Mouse (Mus musculus): ENCODE measurements around the gene Slc38a10. TPM values are rescaled to one million over a fixed set of nuclear protein-coding genes. Genes with fewer than 3 reads are reported as not detected.

Slc38a10 gene
- polyA plus RNA-seq, 1 experiment: 44.0 TPM

DNA sequence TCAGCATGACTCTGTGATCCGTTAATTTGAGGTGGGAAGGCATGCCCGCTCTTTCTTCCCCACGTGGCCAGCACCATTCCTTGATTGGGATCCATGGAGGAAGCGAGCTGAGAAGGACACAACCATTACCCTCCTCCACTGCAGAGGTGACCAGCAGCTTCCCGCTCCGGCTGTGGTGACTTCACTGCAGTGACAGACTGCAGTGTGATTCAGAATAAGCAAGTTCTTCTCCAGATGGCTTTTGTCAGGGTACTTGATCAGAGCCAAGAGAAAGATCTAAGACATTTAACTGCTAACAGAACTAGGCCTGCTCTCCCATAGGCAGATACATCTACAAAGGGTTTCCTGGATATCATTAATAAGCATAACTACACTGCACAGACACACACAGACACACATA is 70.9 kb downstream of the Slc38a10 start:
- no peak overlapping the region for H3K9ac ChIP-seq (ENCODE audit: low read depth, poor library complexity, severe bottlenecking)
- H3K9me3 ChIP-seq (replicated peaks; ENCODE audit: control insufficient read depth, insufficient read depth, low read length, poor library complexity, severe bottlenecking): 0 out of 2 replicates have a peak, but pooled peaks cover 3% of the 10 kb centered on the region
- no peak overlapping the region for H3K27ac ChIP-seq (ENCODE audit: insufficient read depth, low read length)
- H3K4me1 ChIP-seq (ENCODE audit: control insufficient read depth, insufficient read depth, low read length): no peaks in the 10 kb centered on the region
- no peak for TF ChIP-seq POLR2A (IDR thresholded peaks at IDR 0.05; ENCODE audit: insufficient read depth, low read length)
- TF ChIP-seq CTCF (IDR thresholded peaks at IDR 0.05; ENCODE audit: low read depth, low read length): no peak
- TF ChIP-seq EP300 (IDR thresholded peaks at IDR 0.05; ENCODE audit: insufficient read depth, low read depth, low read length): no peak
- H3K4me3 ChIP-seq (ENCODE audit: low read depth, low read length): no peak overlapping the region
- no peaks in the 10 kb centered on the region; the same call in 1 of the 2 replicates for H3K36me3 ChIP-seq (ENCODE audit: control insufficient read depth, insufficient read depth, low read length, poor library complexity, severe bottlenecking)
- H3K27me3 ChIP-seq (ENCODE audit: control insufficient read depth, insufficient read depth, low read length, poor library complexity, severe bottlenecking): no peaks in the 10 kb centered on the region

- H3K4me1 ChIP-seq (ENCODE audit: control insufficient read depth, insufficient read depth, low read length): no peaks in the 10 kb centered on the region
- TF ChIP-seq POLR2A (IDR thresholded peaks at IDR 0.05; ENCODE audit: insufficient read depth, low read length) (no peak), EP300 (IDR thresholded peaks at IDR 0.05; ENCODE audit: insufficient read depth, low read depth, low read length) (no peak), CTCF (IDR thresholded peaks at IDR 0.05; ENCODE audit: low read depth, low read length) (no peak)
- H3K4me3 ChIP-seq (ENCODE audit: low read depth, low read length): no peak overlapping the region
- H3K9me3 ChIP-seq (replicated peaks; ENCODE audit: control insufficient read depth, insufficient read depth, low read length, poor library complexity, severe bottlenecking): 0 out of 2 replicates have a peak, but pooled peaks cover 3% of the 10 kb centered on the region
- H3K27ac ChIP-seq (ENCODE audit: insufficient read depth, low read length): no peak overlapping the region
- H3K27me3 ChIP-seq (ENCODE audit: control insufficient read depth, insufficient read depth, low read length, poor library complexity, severe bottlenecking): no peaks in the 10 kb centered on the region
- 0 out of 2 replicates have a peak, but pooled peaks cover 2% of the 10 kb centered on the region for H3K36me3 ChIP-seq (ENCODE audit: control insufficient read depth, insufficient read depth, low read length, poor library complexity, severe bottlenecking)
- H3K9ac ChIP-seq (ENCODE audit: low read depth, poor library complexity, severe bottlenecking): no peak overlapping the region
These were observed 75.0 kb downstream of the Slc38a10 start for GRCm38 (mm10) chr11:120076191-120076590.

DNA sequence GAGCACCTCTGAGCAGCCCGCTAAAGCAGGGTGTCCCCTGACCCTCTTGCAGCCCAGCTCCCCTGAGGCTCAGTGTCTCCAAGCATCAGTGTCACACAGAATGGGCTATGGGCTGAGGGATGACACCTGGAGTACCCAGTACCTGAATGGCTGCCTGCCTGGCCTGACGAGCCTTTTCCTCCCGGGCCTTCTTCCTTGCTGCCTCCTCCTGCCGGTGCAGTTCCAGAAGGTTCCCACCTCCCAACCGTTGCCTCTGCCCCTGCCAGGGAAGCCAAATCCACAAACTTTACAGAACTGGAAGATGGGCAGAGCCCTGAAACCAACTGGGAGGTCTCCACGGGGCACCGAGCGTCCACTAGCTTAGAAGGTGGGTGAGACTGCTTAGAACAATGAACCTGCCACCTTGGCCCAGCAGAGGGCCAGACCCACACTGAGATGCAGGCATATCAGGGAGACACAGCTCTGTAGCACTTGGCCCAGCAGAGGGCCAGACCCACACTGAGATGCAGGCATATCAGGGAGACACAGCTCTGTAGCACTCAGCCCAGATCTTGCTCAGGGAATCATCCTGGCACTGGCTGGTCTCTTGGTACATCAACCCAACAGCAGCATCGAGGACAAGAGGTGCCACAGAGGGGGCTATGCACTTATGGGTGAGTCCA is 78.0 kb downstream of the Slc38a10 start:
- no peak overlapping the region for H3K4me3 ChIP-seq (ENCODE audit: low read depth, low read length)
- H3K4me1 ChIP-seq (ENCODE audit: control insufficient read depth, insufficient read depth, low read length): peaks cover 3% of the 10 kb centered on the region

GRCm38 (mm10) chr11:120071731-120072320 is 79.3 kb downstream of the Slc38a10 start:
- no peaks in the 10 kb centered on the region for H3K9me3 ChIP-seq (replicated peaks; ENCODE audit: control insufficient read depth, insufficient read depth, low read length, poor library complexity, severe bottlenecking)
- 0 out of 2 replicates have a peak overlapping the region, but pooled peaks have one; percentile 7 for H3K27ac ChIP-seq (ENCODE audit: insufficient read depth, low read length)
- no peaks in the 10 kb centered on the region for H3K27me3 ChIP-seq (ENCODE audit: control insufficient read depth, insufficient read depth, low read length, poor library complexity, severe bottlenecking)
- H3K36me3 ChIP-seq (ENCODE audit: control insufficient read depth, insufficient read depth, low read length, poor library complexity, severe bottlenecking): 0 out of 2 replicates have a peak, but pooled peaks cover 2% of the 10 kb centered on the region
- no peak overlapping the region for H3K9ac ChIP-seq (ENCODE audit: low read depth, poor library complexity, severe bottlenecking)
- no peak overlapping the region for H3K4me3 ChIP-seq (ENCODE audit: low read depth, low read length)
- peaks cover 3% of the 10 kb centered on the region for H3K4me1 ChIP-seq (ENCODE audit: control insufficient read depth, insufficient read depth, low read length)
- TF ChIP-seq EP300 (IDR thresholded peaks at IDR 0.05; ENCODE audit: insufficient read depth, low read depth, low read length) (no peak), CTCF (IDR thresholded peaks at IDR 0.05; ENCODE audit: low read depth, low read length) (no peak), POLR2A (IDR thresholded peaks at IDR 0.05; ENCODE audit: insufficient read depth, low read length) (no peak)

More for the DNA sequence above, 78.0 kb downstream of the Slc38a10 start:
- H3K36me3 ChIP-seq (ENCODE audit: control insufficient read depth, insufficient read depth, low read length, poor library complexity, severe bottlenecking): 0 out of 2 replicates have a peak, but pooled peaks cover 2% of the 10 kb centered on the region
- H3K27ac ChIP-seq (ENCODE audit: insufficient read depth, low read length): no peak overlapping the region
- no peak overlapping the region for H3K9ac ChIP-seq (ENCODE audit: low read depth, poor library complexity, severe bottlenecking)
- H3K9me3 ChIP-seq (replicated peaks; ENCODE audit: control insufficient read depth, insufficient read depth, low read length, poor library complexity, severe bottlenecking): no peaks in the 10 kb centered on the region
- TF ChIP-seq POLR2A (IDR thresholded peaks at IDR 0.05; ENCODE audit: insufficient read depth, low read length) (no peak), CTCF (IDR thresholded peaks at IDR 0.05; ENCODE audit: low read depth, low read length) (no peak), EP300 (IDR thresholded peaks at IDR 0.05; ENCODE audit: insufficient read depth, low read depth, low read length) (no peak)
- no peaks in the 10 kb centered on the region for H3K27me3 ChIP-seq (ENCODE audit: control insufficient read depth, insufficient read depth, low read length, poor library complexity, severe bottlenecking)

DNA sequence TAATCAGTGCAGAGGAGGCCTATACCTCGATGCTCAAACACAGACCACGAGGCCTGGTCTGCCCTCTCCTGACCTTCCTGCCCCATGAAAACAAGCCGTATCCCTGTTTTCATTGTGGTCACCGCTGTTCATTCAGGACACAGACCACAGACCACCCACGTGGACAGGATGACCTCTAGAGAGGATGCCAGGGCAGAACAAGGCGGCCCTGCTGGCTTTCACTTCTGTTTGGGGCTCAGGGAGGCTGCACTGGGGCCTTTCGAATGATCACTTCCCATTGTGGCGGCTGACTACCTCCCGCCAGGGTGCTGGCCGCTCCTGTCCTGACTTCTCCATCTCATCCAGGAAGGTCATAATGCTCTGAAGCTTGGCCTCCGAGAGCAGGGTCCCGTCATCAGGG is 80.1 kb downstream of the Slc38a10 start:
- Histone ChIP-seq H3K4me1 (ENCODE audit: control insufficient read depth, insufficient read depth, low read length) (peaks cover 3% of the 10 kb centered on the region), H3K27me3 (ENCODE audit: control insufficient read depth, insufficient read depth, low read length, poor library complexity, severe bottlenecking) (no peaks in the 10 kb centered on the region), H3K36me3 (ENCODE audit: control insufficient read depth, insufficient read depth, low read length, poor library complexity, severe bottlenecking) (0 out of 2 replicates have a peak, but pooled peaks cover 2% of the 10 kb centered on the region), H3K9ac (ENCODE audit: low read depth, poor library complexity, severe bottlenecking) (no peak overlapping the region), H3K4me3 (ENCODE audit: low read depth, low read length) (no peak overlapping the region), H3K9me3 (replicated peaks; ENCODE audit: control insufficient read depth, insufficient read depth, low read length, poor library complexity, severe bottlenecking) (no peaks in the 10 kb centered on the region), H3K27ac (ENCODE audit: insufficient read depth, low read length) (no peak overlapping the region)
- TF ChIP-seq CTCF (IDR thresholded peaks at IDR 0.05; ENCODE audit: low read depth, low read length) (no peak), POLR2A (IDR thresholded peaks at IDR 0.05; ENCODE audit: insufficient read depth, low read length) (no peak), EP300 (IDR thresholded peaks at IDR 0.05; ENCODE audit: insufficient read depth, low read depth, low read length) (no peak)

All from ES-Bruce4 (cell line).